Mouse (Mus musculus) liver, embryonic 14.5 days (tissue): ENCODE measurements around the gene Sbno2.

ENCODE experiments used
- CTCF ChIP-seq: IDR thresholded peaks from 2 replicates; pipeline ENCODE4 v1.5.1; 2016; ENCODE audit warnings: antibody characterized with exemption, low read depth, control low read depth
- EP300 ChIP-seq: IDR thresholded peaks from 2 replicates; pipeline ENCODE4 v1.6.1; 2016; ENCODE audit warnings: antibody characterized with exemption, low read depth

- TF ChIP-seq EP300 = no peak
- no peak for TF ChIP-seq CTCF
Observed at GRCm38 (mm10) chr10:80021320-80021641, 84.1 kb downstream of the Sbno2 start.
